Mouse (Mus musculus) CD4-positive helper T cell, adult 2 months (primary cell): ENCODE measurements around the gene Zfp281.

Experiments
- DNase-seq: peaks from one replicate; pipeline ENCODE4 v3.0.0-alpha.2; 2012; ENCODE audit warnings: low read depth, missing footprints, low spot score

The Zfp281 gene

GRCm38 (mm10) chr1:136624146-136625018 lies at the start of gene Zfp281:
Zfp281 (plus strand) TSS chr1:136624901.
- DNase-seq, result peak; percentile 95

GRCm38 (mm10) chr1:136577890-136578663 lies 46.6 kb upstream of the Zfp281 start:
- peak; percentile 28 for DNase-seq

DNA sequence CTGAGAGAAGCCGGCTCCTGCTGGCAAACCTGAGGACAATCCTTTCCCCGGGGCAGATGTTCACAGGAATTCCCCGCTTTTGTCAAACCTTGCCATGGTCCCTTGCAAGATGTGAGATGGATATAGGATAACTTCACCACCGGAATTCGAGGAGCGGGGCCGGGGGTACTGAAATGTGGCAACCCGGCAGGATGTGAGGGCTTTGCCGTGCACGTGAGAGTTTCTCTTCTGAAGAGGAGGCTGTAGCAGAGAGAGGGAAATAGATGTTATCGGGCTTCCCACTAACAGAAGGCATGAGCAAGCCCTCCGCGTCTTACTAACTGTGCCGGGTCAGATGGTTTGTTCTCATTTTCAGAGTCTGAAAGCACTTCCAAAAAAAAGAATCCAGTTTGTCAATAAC lies 45.3 kb upstream of the Zfp281 start:
- peak; percentile 77 for DNase-seq

- peak; percentile 47 for DNase-seq
Observed at GRCm38 (mm10) chr1:136580266-136580665, 44.4 kb upstream of the Zfp281 start.

- peak; percentile 41 for DNase-seq
Observed at GRCm38 (mm10) chr1:136581841-136582240, 42.9 kb upstream of the Zfp281 start.

DNA sequence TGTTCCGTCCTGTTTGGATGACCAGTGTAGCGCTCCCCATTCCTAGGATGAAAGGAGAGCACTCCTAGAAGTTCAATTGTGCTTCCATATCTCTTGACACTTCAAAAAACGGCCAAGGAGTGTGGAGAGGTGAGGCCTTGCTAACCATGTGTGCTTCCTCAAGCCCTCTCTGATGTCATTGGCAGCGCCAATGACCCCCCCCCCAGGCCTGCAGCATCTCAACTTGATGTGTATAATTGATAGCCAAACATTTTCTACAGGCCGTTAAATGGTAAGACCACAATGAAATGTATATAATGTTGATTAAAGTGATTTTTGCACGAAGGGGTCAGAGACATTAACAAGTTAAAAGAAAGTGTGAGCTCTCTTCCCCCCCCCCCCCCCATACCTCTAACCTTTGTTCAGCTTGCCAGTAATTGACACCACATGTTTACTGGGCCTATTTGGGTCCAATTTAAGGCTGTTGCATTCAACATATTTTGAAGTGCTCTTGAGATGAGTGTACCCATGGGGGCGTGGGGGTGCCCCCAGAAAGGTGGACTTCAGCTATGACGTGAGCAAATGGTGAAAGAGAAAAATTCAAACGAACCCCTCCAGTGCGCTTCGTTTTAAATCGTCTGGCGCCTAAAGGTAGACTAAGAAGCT lies 36.8 kb upstream of the Zfp281 start:
- DNase-seq, result no peak

DNA sequence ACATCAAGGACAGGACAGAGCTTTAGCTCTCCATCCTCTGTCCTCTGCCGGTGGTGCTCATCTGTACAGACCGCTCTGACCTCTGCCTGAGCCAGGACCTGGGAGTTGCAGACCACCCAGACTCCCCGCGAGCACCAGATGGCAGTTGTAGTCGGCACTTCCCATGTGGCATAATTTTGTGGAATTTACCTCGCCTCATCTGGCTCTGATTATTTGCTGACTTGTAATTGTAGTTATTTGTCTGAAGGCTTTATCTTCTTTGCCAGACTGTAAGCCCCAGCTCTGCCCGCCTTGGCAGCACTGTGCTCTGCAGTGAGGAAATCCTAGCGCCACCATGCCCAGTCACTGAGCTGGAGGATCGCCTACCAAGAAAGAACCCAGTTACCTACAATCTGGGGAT lies 35.8 kb upstream of the Zfp281 start:
- no peak for DNase-seq

DNA sequence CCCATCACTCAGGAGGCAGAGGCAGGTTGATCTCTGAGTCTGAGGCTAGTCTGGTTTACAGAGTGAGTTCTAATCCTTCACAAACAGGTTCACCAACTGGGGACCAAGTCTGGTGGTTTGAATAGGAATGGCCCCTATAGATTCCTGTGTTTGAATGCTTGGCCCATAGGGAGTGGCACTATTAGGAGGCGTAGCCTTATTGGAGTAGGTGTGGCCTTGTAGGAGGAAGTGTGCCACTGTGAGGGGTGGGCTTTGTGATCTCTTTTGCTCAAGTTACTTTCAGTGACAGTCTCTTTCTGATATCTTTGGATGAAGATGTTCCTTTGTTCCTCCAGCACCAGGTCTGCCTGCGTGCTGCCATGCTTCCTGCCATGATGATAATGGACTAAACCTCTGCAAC lies 32.0 kb upstream of the Zfp281 start:
- no peak for DNase-seq

DNA sequence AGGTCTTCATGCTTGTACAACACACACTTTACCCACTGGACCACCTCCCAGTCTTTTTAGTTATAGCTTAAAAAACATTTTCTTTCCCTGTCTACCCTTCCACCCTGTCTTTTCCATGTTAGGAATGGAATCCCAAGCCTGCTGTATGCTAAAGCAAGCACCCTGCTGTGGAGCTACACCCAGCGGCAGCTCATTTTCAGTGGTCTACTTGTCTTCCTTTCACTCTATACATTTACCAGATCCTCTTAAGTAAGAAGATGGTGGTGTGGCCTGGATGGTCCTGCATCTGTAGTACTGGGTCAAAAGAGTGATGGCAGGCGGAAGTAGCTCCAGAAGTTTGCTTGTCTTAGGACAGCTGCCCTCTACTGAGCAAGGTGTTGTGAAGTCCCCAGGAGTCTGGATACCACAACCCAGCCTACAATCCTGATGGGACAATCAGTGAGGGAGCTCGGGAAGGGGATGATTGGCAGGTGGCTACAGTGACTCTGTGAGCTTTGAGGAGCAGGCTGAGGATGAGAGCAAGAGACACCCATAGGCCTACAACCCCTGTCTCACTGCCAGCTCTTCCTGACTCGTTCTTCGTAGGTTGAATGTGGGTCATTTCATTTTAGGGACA lies 30.4 kb upstream of the Zfp281 start:
- no peak for DNase-seq

- DNase-seq, result no peak
Observed at GRCm38 (mm10) chr1:136596821-136597220, 27.9 kb upstream of the Zfp281 start.

GRCm38 (mm10) chr1:136598286-136598685 lies 26.4 kb upstream of the Zfp281 start:
- DNase-seq, result no peak

DNA sequence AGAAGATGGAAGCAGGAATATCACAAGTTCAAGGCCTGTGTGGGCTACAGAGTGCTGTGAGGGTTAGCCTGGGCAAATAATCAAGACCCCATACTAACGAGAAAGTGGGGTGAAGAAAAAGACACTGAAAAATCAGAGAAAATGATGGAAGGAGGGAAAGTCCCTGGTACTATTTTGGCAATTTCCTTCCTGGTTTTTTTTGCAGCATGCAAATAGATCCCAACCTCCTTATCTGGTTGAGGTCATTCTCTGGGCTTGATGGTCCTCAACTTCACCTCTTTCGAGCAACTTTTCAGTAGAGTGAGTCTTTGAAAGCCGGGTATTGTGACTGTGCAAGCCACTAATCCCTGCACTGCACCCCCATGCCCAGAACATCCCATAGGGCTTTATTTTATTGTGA lies 24.6 kb upstream of the Zfp281 start:
- no peak for DNase-seq

GRCm38 (mm10) chr1:136600647-136601345 lies 23.9 kb upstream of the Zfp281 start:
- peak; percentile 83 for DNase-seq

DNA sequence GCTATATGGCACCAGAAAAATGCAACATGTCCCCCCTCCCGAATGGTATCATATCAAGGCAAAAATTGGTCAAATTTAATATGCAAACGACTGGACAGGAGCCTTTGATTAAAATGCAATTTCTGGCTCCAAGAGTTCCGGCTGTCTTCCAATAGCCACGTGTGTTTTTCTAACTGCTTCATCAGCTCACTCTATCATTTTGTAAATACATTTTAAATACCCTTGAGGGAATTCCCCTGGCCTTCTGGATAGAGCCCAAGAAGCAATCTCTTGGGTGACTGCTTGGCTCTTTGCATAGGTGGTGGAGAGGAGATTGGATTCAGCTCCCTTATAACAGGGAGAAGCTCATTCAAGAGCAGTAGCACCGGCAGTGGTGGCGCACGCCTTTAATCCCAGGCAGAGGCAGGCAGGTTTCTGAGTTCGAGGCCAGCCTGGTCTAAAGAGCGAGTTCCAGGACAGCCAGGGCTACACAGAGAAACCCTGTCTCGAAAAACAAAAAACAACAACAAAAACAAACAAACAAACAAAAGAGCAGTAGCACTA lies 23.3 kb upstream of the Zfp281 start:
- no peak for DNase-seq

DNA sequence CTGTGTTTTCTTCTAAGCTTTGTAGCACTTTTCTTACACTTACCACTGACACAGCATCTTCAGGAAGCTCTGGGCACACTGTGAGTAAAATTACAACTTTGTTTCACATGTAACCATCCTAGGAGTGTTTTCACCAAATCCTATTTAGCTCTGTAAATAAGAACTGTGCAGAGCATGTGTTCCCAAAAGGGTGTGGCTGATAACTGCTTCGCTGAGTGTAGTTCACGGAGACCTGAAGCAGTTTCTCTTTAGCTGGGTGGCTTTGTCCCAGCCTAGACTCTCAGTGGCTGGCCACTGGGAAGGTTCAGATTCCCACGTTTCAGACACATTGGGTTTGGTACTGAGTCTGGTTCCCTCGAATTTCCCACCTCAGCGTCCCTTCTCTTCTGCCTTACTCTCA lies 22.4 kb upstream of the Zfp281 start:
- no peak for DNase-seq

DNA sequence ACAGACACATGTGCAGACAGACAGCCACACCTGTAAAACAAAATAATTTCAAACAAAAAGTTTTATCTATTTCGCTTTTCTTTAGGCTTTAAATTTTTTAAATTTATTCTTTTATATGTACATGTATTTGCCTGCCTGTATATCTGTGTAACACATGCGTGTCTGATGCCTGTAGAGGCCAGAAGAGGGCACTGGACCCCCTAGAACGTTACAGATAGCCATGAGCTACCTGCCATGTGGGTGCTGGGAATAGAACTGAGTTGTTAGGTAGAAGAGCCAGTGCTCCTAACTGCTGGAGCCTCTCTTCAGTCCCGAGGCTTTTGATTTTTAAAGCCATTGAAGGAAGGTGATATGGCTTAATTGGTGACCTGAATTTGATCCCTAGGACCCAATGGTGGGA lies 20.5 kb upstream of the Zfp281 start:
- no peak for DNase-seq

DNA sequence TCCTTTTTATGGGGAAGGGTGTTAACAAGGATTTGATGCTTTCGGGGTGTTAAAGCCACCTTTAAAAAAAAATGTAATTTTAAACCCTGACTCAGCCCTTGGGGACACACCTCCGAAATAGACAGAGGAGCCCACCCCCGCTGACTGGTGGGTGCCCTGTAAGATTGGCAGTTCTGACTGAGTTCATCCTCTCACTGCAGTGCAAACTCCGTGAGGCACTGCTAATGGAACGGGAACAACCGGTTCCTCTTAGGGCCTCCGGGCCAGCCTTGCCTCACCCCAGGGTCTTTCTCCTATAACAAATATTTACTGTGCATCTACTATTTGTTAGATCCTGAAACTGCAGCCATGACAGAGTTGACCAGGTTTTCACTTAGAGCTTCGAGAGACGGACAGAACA lies 18.9 kb upstream of the Zfp281 start:
- no peak for DNase-seq

- no peak for DNase-seq
Observed at GRCm38 (mm10) chr1:136606278-136606677, 18.4 kb upstream of the Zfp281 start.

- peak; percentile 75 for DNase-seq
Observed at GRCm38 (mm10) chr1:136608339-136609261, 16.1 kb upstream of the Zfp281 start.

GRCm38 (mm10) chr1:136611803-136612202 lies 12.9 kb upstream of the Zfp281 start:
- DNase-seq, result no peak
